Mouse (Mus musculus): ENCODE results near the gene Gm9747.

Gm9747 gene

GRCm38 (mm10) chr1:82257457-82257856 is 24.5 kb downstream of the Gm9747 start:
- no peak for DNase-seq

- DNase-seq, result no peak
Observed at GRCm38 (mm10) chr1:82258331-82258730, 25.4 kb downstream of the Gm9747 start.

GRCm38 (mm10) chr1:82260055-82260454 is 27.1 kb downstream of the Gm9747 start:
- DNase-seq, result no peak

GRCm38 (mm10) chr1:82261053-82261618 is 28.2 kb downstream of the Gm9747 start:
- no peak for DNase-seq

- DNase-seq, result no peak
Observed at GRCm38 (mm10) chr1:82261638-82262037, 28.7 kb downstream of the Gm9747 start.

- no peak for DNase-seq
Observed at GRCm38 (mm10) chr1:82262331-82262730, 29.4 kb downstream of the Gm9747 start.

GRCm38 (mm10) chr1:82267547-82267946 is 34.6 kb downstream of the Gm9747 start:
- DNase-seq, result no peak

GRCm38 (mm10) chr1:82272231-82272630 is 39.3 kb downstream of the Gm9747 start:
- no peak for DNase-seq

- DNase-seq, result no peak
Observed at GRCm38 (mm10) chr1:82273529-82273928, 40.6 kb downstream of the Gm9747 start.

- DNase-seq, result no peak
Observed at GRCm38 (mm10) chr1:82274361-82274760, 41.4 kb downstream of the Gm9747 start.

- no peak for DNase-seq
Observed at GRCm38 (mm10) chr1:82279768-82280167, 46.9 kb downstream of the Gm9747 start.

GRCm38 (mm10) chr1:82281823-82282222 is 48.9 kb downstream of the Gm9747 start:
- no peak for DNase-seq

- peak; percentile 92 for DNase-seq
Observed at GRCm38 (mm10) chr1:82282992-82283611, 50.2 kb downstream of the Gm9747 start.

GRCm38 (mm10) chr1:82283901-82284301 is 51.0 kb downstream of the Gm9747 start:
- no peak for DNase-seq

- DNase-seq, result no peak
Observed at GRCm38 (mm10) chr1:82284403-82284802, 51.5 kb downstream of the Gm9747 start.

All from liver (tissue).